Mouse (Mus musculus): ENCODE results near the gene Slc5a5. TPM values are rescaled to one million over a fixed set of nuclear protein-coding genes. Genes with fewer than 3 reads are reported as not detected.

The Slc5a5 gene
- polyA plus RNA-seq, 1 experiment from 2014 or later = 8.2 TPM

GRCm38 (mm10) chr8:70876382-70876781 is 16.2 kb downstream of the Slc5a5 start:
- no peaks in the 10 kb centered on the region for H3K27me3 ChIP-seq (ENCODE audit: control insufficient read depth, insufficient read depth, low read length)
- H3K9ac ChIP-seq (ENCODE audit: low read length) = no peak overlapping the region
- no peak for ATAC-seq (ENCODE audit: insufficient read depth, low FRiP score)
- no peak overlapping the region for H3K4me2 ChIP-seq (ENCODE audit: low read depth, low read length)
- WGBS = 47% methylated on average over 4 of the region's 4 CpGs
- no peaks in the 10 kb centered on the region for H3K36me3 ChIP-seq (ENCODE audit: control insufficient read depth, insufficient read depth, low read length)
- peaks cover 2% of the 10 kb centered on the region; the same call in 1 of the 2 replicates for H3K4me1 ChIP-seq (ENCODE audit: control insufficient read depth, insufficient read depth, low read length)
- H3K27ac ChIP-seq (ENCODE audit: low read length) = no peak overlapping the region
- no peaks in the 10 kb centered on the region for H3K9me3 ChIP-seq (replicated peaks; ENCODE audit: control insufficient read depth, low read length)
- H3K4me3 ChIP-seq (replicated peaks; ENCODE audit: low read length) = no peak overlapping the region

- no peak overlapping the region for H3K4me2 ChIP-seq (ENCODE audit: low read depth, low read length)
- H3K27ac ChIP-seq (ENCODE audit: low read length) = no peak overlapping the region
- H3K36me3 ChIP-seq (ENCODE audit: control insufficient read depth, insufficient read depth, low read length) = no peaks in the 10 kb centered on the region
- peaks cover 6% of the 10 kb centered on the region for H3K4me1 ChIP-seq (ENCODE audit: control insufficient read depth, insufficient read depth, low read length)
- ATAC-seq (ENCODE audit: insufficient read depth, low FRiP score) = no peak
- no peaks in the 10 kb centered on the region for H3K9me3 ChIP-seq (replicated peaks; ENCODE audit: control insufficient read depth, low read length)
- H3K27me3 ChIP-seq (ENCODE audit: control insufficient read depth, insufficient read depth, low read length) = no peaks in the 10 kb centered on the region
- no peak overlapping the region for H3K9ac ChIP-seq (ENCODE audit: low read length)
- no peak overlapping the region for H3K4me3 ChIP-seq (replicated peaks; ENCODE audit: low read length)
- 91% methylated on average over 13 of the region's 13 CpGs for WGBS
Measured at GRCm38 (mm10) chr8:70874441-70874840, 18.1 kb downstream of the Slc5a5 start.

GRCm38 (mm10) chr8:70873364-70873985 is 19.1 kb downstream of the Slc5a5 start, which contains the start of gene Ccdc124:
TSS of gene Ccdc124 (minus strand) at chr8:70873935.
- H3K9me3 ChIP-seq (replicated peaks; ENCODE audit: control insufficient read depth, low read length) = no peaks in the 10 kb centered on the region
- peak within 1 kb of the TSS; percentile 83 for H3K9ac ChIP-seq (ENCODE audit: low read length)
- H3K36me3 ChIP-seq (ENCODE audit: control insufficient read depth, insufficient read depth, low read length) = no peaks in the 10 kb centered on the region
- no peaks in the 10 kb centered on the region for H3K27me3 ChIP-seq (ENCODE audit: control insufficient read depth, insufficient read depth, low read length)
- H3K27ac ChIP-seq (ENCODE audit: low read length) = peak within 1 kb of the TSS; percentile 78
- H3K4me2 ChIP-seq (ENCODE audit: low read depth, low read length) = peak within 1 kb of the TSS; percentile 78
- H3K4me3 ChIP-seq (replicated peaks; ENCODE audit: low read length) = peak within 1 kb of the TSS; percentile 80
- peaks cover 15% of the 10 kb centered on the region for H3K4me1 ChIP-seq (ENCODE audit: control insufficient read depth, insufficient read depth, low read length)
- ATAC-seq (ENCODE audit: insufficient read depth, low FRiP score) = peak; percentile 87
- under 1% methylated on average over 46 of the region's 46 CpGs for WGBS

- WGBS = 4% methylated on average over 31 of the region's 31 CpGs
- H3K27ac ChIP-seq (ENCODE audit: low read length) = peak overlapping the region; percentile 78
- H3K9ac ChIP-seq (ENCODE audit: low read length) = peak overlapping the region; percentile 83
- H3K4me1 ChIP-seq (ENCODE audit: control insufficient read depth, insufficient read depth, low read length) = peaks cover 20% of the 10 kb centered on the region
- peak overlapping the region; percentile 78 for H3K4me2 ChIP-seq (ENCODE audit: low read depth, low read length)
- peak overlapping the region; percentile 80 for H3K4me3 ChIP-seq (replicated peaks; ENCODE audit: low read length)
- H3K9me3 ChIP-seq (replicated peaks; ENCODE audit: control insufficient read depth, low read length) = no peaks in the 10 kb centered on the region
- peaks cover 5% of the 10 kb centered on the region; the same call in 1 of the 2 replicates for H3K36me3 ChIP-seq (ENCODE audit: control insufficient read depth, insufficient read depth, low read length)
- no peaks in the 10 kb centered on the region for H3K27me3 ChIP-seq (ENCODE audit: control insufficient read depth, insufficient read depth, low read length)
- no peak for ATAC-seq (ENCODE audit: insufficient read depth, low FRiP score)
Measured at GRCm38 (mm10) chr8:70872643-70873363, 19.8 kb downstream of the Slc5a5 start.

- Histone ChIP-seq H3K36me3 (ENCODE audit: control insufficient read depth, insufficient read depth, low read length) (peaks cover 5% of the 10 kb centered on the region; the same call in 1 of the 2 replicates), H3K4me2 (ENCODE audit: low read depth, low read length) (no peak overlapping the region), H3K27me3 (ENCODE audit: control insufficient read depth, insufficient read depth, low read length) (no peaks in the 10 kb centered on the region), H3K9me3 (replicated peaks; ENCODE audit: control insufficient read depth, low read length) (no peaks in the 10 kb centered on the region), H3K27ac (ENCODE audit: low read length) (no peak overlapping the region), H3K4me1 (ENCODE audit: control insufficient read depth, insufficient read depth, low read length) (peaks cover 22% of the 10 kb centered on the region), H3K4me3 (replicated peaks; ENCODE audit: low read length) (no peak overlapping the region), H3K9ac (ENCODE audit: low read length) (no peak overlapping the region)
- 75% methylated on average over 5 of the region's 5 CpGs for WGBS
- no peak for ATAC-seq (ENCODE audit: insufficient read depth, low FRiP score)
Measured at GRCm38 (mm10) chr8:70871195-70871807, 21.3 kb downstream of the Slc5a5 start.

- ATAC-seq (ENCODE audit: insufficient read depth, low FRiP score) = peak; percentile 20; the same call in 1 of the 2 replicates
- Histone ChIP-seq H3K27me3 (ENCODE audit: control insufficient read depth, insufficient read depth, low read length) (no peaks in the 10 kb centered on the region; the same call in 1 of the 2 replicates), H3K27ac (ENCODE audit: low read length) (no peak overlapping the region), H3K9me3 (replicated peaks; ENCODE audit: control insufficient read depth, low read length) (no peaks in the 10 kb centered on the region), H3K36me3 (ENCODE audit: control insufficient read depth, insufficient read depth, low read length) (peaks cover 5% of the 10 kb centered on the region; the same call in 1 of the 2 replicates), H3K4me1 (ENCODE audit: control insufficient read depth, insufficient read depth, low read length) (peaks cover 30% of the 10 kb centered on the region), H3K9ac (ENCODE audit: low read length) (peak overlapping the region; percentile 46; the same call in 1 of the 2 replicates), H3K4me3 (replicated peaks; ENCODE audit: low read length) (no peak overlapping the region), H3K4me2 (ENCODE audit: low read depth, low read length) (no peak overlapping the region)
- 52% methylated on average over 16 of the region's 16 CpGs for WGBS
Measured at GRCm38 (mm10) chr8:70869601-70870041, 22.9 kb downstream of the Slc5a5 start.

GRCm38 (mm10) chr8:70869199-70869571 is 23.4 kb downstream of the Slc5a5 start:
- ATAC-seq (ENCODE audit: insufficient read depth, low FRiP score) = no peak
- Histone ChIP-seq H3K9me3 (replicated peaks; ENCODE audit: control insufficient read depth, low read length) (no peaks in the 10 kb centered on the region), H3K9ac (ENCODE audit: low read length) (peak overlapping the region; percentile 46; the same call in 1 of the 2 replicates), H3K4me1 (ENCODE audit: control insufficient read depth, insufficient read depth, low read length) (peaks cover 34% of the 10 kb centered on the region), H3K27me3 (ENCODE audit: control insufficient read depth, insufficient read depth, low read length) (no peaks in the 10 kb centered on the region; the same call in 1 of the 2 replicates), H3K36me3 (ENCODE audit: control insufficient read depth, insufficient read depth, low read length) (peaks cover 5% of the 10 kb centered on the region; the same call in 1 of the 2 replicates), H3K4me2 (ENCODE audit: low read depth, low read length) (no peak overlapping the region), H3K27ac (ENCODE audit: low read length) (no peak overlapping the region), H3K4me3 (replicated peaks; ENCODE audit: low read length) (no peak overlapping the region)
- 41% methylated on average over 5 of the region's 5 CpGs for WGBS

GRCm38 (mm10) chr8:70868559-70869198 is 23.9 kb downstream of the Slc5a5 start:
- peaks cover 5% of the 10 kb centered on the region; the same call in 1 of the 2 replicates for H3K36me3 ChIP-seq (ENCODE audit: control insufficient read depth, insufficient read depth, low read length)
- peaks cover under 1% of the 10 kb centered on the region; the same call in 1 of the 2 replicates for H3K27me3 ChIP-seq (ENCODE audit: control insufficient read depth, insufficient read depth, low read length)
- no peak for ATAC-seq (ENCODE audit: insufficient read depth, low FRiP score)
- WGBS = 20% methylated on average over 40 of the region's 40 CpGs
- peak overlapping the region; percentile 43 for H3K4me2 ChIP-seq (ENCODE audit: low read depth, low read length)
- H3K9me3 ChIP-seq (replicated peaks; ENCODE audit: control insufficient read depth, low read length) = no peaks in the 10 kb centered on the region
- H3K4me1 ChIP-seq (ENCODE audit: control insufficient read depth, insufficient read depth, low read length) = peaks cover 39% of the 10 kb centered on the region
- H3K4me3 ChIP-seq (replicated peaks; ENCODE audit: low read length) = peak overlapping the region; percentile 13
- peak overlapping the region; percentile 46 for H3K9ac ChIP-seq (ENCODE audit: low read length)
- H3K27ac ChIP-seq (ENCODE audit: low read length) = no peak overlapping the region

Data from stomach, embryonic 16.5 days (tissue).